Mouse (Mus musculus) megakaryocyte, embryonic 14.5 days (primary cell): ENCODE measurements around the gene Cask.

Experiments
- FLI1 ChIP-seq: IDR thresholded peaks from 2 replicates; pipeline ENCODE4 v1.6.1; 2012; ENCODE audit warnings: low read length, inconsistent platforms, mixed read lengths
- GATA1 ChIP-seq: IDR thresholded peaks from 3 replicates; pipeline ENCODE4 v1.6.1; 2012; ENCODE audit warnings: mixed read lengths, low read length, inconsistent platforms, borderline replicate concordance

- TF ChIP-seq GATA1 (no peak), FLI1 (no peak)
Observed at GRCm38 (mm10) chrX:13489761-13490160, 361.4 kb downstream of the Cask start.
